Mouse (Mus musculus) pancreas, adult 10 weeks (tissue): ENCODE results near the gene Capn13. TPM values are rescaled to one million over a fixed set of nuclear protein-coding genes. Genes with fewer than 3 reads are reported as not detected.

Experiments
- polyA plus RNA-seq: library from polyadenylated mRNA; stranded (reverse); fragments of 350-450 nt; fragmentation: Illumina TruSeq; extraction: RNeasy Lipid Tissue Mini Kit (QIAGEN cat#74804); gene quantifications from one replicate; pipeline ENCODE4 v1.2.3, GENCODE M21; 2015; ENCODE audit warnings: low read depth, low replicate concordance; ENCODE audit not compliant: insufficient read depth

Gene Capn13
- not detected for polyA plus RNA-seq

GRCm38 (mm10) chr17:73400862-73401261 lies at the start of gene Capn13:
Gene Capn13, minus strand, starts transcription at chr17:73400866.

